Mouse (Mus musculus): ENCODE results near the gene Phlda2. TPM values are rescaled to one million over a fixed set of nuclear protein-coding genes. Genes with fewer than 3 reads are reported as not detected.

Gene Phlda2
- total and polyA plus RNA-seq, 3 experiments, result not detected

- no peaks in the 10 kb centered on the region for H3K79me2 ChIP-seq (replicated peaks; ENCODE audit: control insufficient read depth, extremely low read depth, insufficient read depth, poor library complexity, severe bottlenecking)
- H3K4me1 ChIP-seq (ENCODE audit: control insufficient read depth in 1 of 2, insufficient read depth in 2 of 2), result no peaks in the 10 kb centered on the region
- in situ Hi-C loops (cut with MboI; ENCODE audit: low pct_ligation_motif_present, low pct_unique_long_range_greater_than_20kb, low sequenced_read_pairs) (no loop called here), dilution Hi-C loops (cut with MboI; ENCODE audit: extremely low pct_ligation_motif_present, extremely low pct_unique_long_range_greater_than_20kb, low sequenced_read_pairs) (no loop called here)
- peaks cover 6% of the 10 kb centered on the region for H3K27me3 ChIP-seq (replicated peaks)
- no peak for TF ChIP-seq CHD1 (IDR thresholded peaks at IDR 0.05; ENCODE audit: low read depth, low read length)
- peak; percentile 23; the same call in 1 of the 2 replicates for TF ChIP-seq USF2 (conservative IDR thresholded peaks at IDR 0.05; ENCODE audit: low read depth, low read length)
- no peaks in the 10 kb centered on the region for H3K9me3 ChIP-seq (replicated peaks; ENCODE audit: low read length)
- H3K9ac ChIP-seq (ENCODE audit: insufficient read depth, low read depth), result no peak overlapping the region
- no peak overlapping the region for H3K27ac ChIP-seq (ENCODE audit: insufficient read depth, low read depth)
- no peak overlapping the region for H3K4me2 ChIP-seq (ENCODE audit: insufficient read depth, low read depth, poor library complexity, severe bottlenecking)
- DNase-seq (ENCODE audit: extremely low read depth), result no peak
- peaks cover 14 to 27% of the 10 kb centered on the region in 2 experiments for H3K36me3 ChIP-seq (replicated peaks in 1 of 2; ENCODE audit: control insufficient read depth in 1 of 2, insufficient read depth in 1 of 2, low read length in 1 of 2)
- H3K4me3 ChIP-seq (replicated peaks in 1 of 3; ENCODE audit: low read depth in 2 of 3, low read length in 2 of 3, poor library complexity in 1 of 3), result no peak overlapping the region
Observed at GRCm38 (mm10) chr7:143509566-143509965, 6.6 kb upstream of the Phlda2 start.

GRCm38 (mm10) chr7:143506675-143507074 is 3.7 kb upstream of the Phlda2 start:
- in situ Hi-C loops (cut with MboI; ENCODE audit: low pct_ligation_motif_present, low pct_unique_long_range_greater_than_20kb, low sequenced_read_pairs), result no loop called here
- H3K4me1 ChIP-seq (ENCODE audit: control insufficient read depth in 1 of 2, insufficient read depth in 2 of 2), result no peaks in the 10 kb centered on the region
- H3K27me3 ChIP-seq (replicated peaks), result peaks cover 22% of the 10 kb centered on the region

GRCm38 (mm10) chr7:143506271-143506670 is 3.3 kb upstream of the Phlda2 start:
- no peak for DNase-seq (ENCODE audit: extremely low read depth)

More at GRCm38 (mm10) chr7:143506675-143507074, 3.7 kb upstream of the Phlda2 start:
- Histone ChIP-seq H3K27ac (ENCODE audit: insufficient read depth, low read depth) (no peak overlapping the region), H3K4me2 (ENCODE audit: insufficient read depth, low read depth, poor library complexity, severe bottlenecking) (no peak overlapping the region), H3K9ac (ENCODE audit: insufficient read depth, low read depth) (no peak overlapping the region), H3K36me3 (replicated peaks in 1 of 2; ENCODE audit: control insufficient read depth in 1 of 2, insufficient read depth in 1 of 2, low read length in 1 of 2) (no peaks in the 10 kb centered on the region), H3K4me3 (replicated peaks in 1 of 3; ENCODE audit: low read depth in 2 of 3, low read length in 2 of 3, poor library complexity in 1 of 3) (no peak overlapping the region), H3K9me3 (replicated peaks; ENCODE audit: low read length) (peaks cover 11% of the 10 kb centered on the region), H3K79me2 (replicated peaks; ENCODE audit: control insufficient read depth, extremely low read depth, insufficient read depth, poor library complexity, severe bottlenecking) (no peaks in the 10 kb centered on the region)
- dilution Hi-C loops (cut with MboI; ENCODE audit: extremely low pct_ligation_motif_present, extremely low pct_unique_long_range_greater_than_20kb, low sequenced_read_pairs), result no loop called here
- TF ChIP-seq CTCF (conservative IDR thresholded peaks at IDR 0.05 in 1 of 2, IDR thresholded peaks at IDR 0.05 in 1 of 2; ENCODE audit: low read depth in 2 of 2, low read length in 2 of 2), result peak; percentile 76 to 81
- TF ChIP-seq RAD21 (IDR thresholded peaks at IDR 0.05; ENCODE audit: low read depth, low read length), result peak; percentile 77
- no peak for TF ChIP-seq TCF12 (IDR thresholded peaks at IDR 0.05; ENCODE audit: low read depth, low read length)
- no peak for TF ChIP-seq UBTF (IDR thresholded peaks at IDR 0.05; ENCODE audit: low read depth, low read length)
- peak; percentile 44 for TF ChIP-seq SMC3 (IDR thresholded peaks at IDR 0.05; ENCODE audit: low read depth, low read length)
- DNase-seq (ENCODE audit: extremely low read depth), result peak; percentile 58

More at GRCm38 (mm10) chr7:143506271-143506670, 3.3 kb upstream of the Phlda2 start:
- no peaks in the 10 kb centered on the region for H3K4me1 ChIP-seq (ENCODE audit: control insufficient read depth in 1 of 2, insufficient read depth in 2 of 2)
- H3K9me3 ChIP-seq (replicated peaks; ENCODE audit: low read length), result peaks cover 11% of the 10 kb centered on the region
- no peak overlapping the region for H3K9ac ChIP-seq (ENCODE audit: insufficient read depth, low read depth)
- H3K79me2 ChIP-seq (replicated peaks; ENCODE audit: control insufficient read depth, extremely low read depth, insufficient read depth, poor library complexity, severe bottlenecking), result no peaks in the 10 kb centered on the region
- dilution Hi-C loops (cut with MboI; ENCODE audit: extremely low pct_ligation_motif_present, extremely low pct_unique_long_range_greater_than_20kb, low sequenced_read_pairs) (no loop called here), in situ Hi-C loops (cut with MboI; ENCODE audit: low pct_ligation_motif_present, low pct_unique_long_range_greater_than_20kb, low sequenced_read_pairs) (no loop called here)
- TF ChIP-seq UBTF (IDR thresholded peaks at IDR 0.05; ENCODE audit: low read depth, low read length), result no peak
- no peak for TF ChIP-seq ZKSCAN1 (IDR thresholded peaks at IDR 0.05; ENCODE audit: borderline replicate concordance, low read depth, low read length)
- no peak for TF ChIP-seq MAZ (IDR thresholded peaks at IDR 0.05; ENCODE audit: low read depth, low read length)
- TF ChIP-seq JUND (conservative IDR thresholded peaks at IDR 0.05; ENCODE audit: low read depth, low read length), result no peak
- TF ChIP-seq E2F4 (IDR thresholded peaks at IDR 0.05; ENCODE audit: insufficient replicate concordance, low read depth, low read length), result no peak
- no peak for TF ChIP-seq JUN (IDR thresholded peaks at IDR 0.05; ENCODE audit: insufficient read depth, low read depth, low read length)
- TF ChIP-seq KAT2A (IDR thresholded peaks at IDR 0.05; ENCODE audit: insufficient replicate concordance, low read length), result no peak
- TF ChIP-seq USF2 (conservative IDR thresholded peaks at IDR 0.05; ENCODE audit: low read depth, low read length), result no peak
- no peak for TF ChIP-seq MAFK (IDR thresholded peaks at IDR 0.05; ENCODE audit: insufficient replicate concordance, low read length)
- no peak overlapping the region for H3K4me2 ChIP-seq (ENCODE audit: insufficient read depth, low read depth, poor library complexity, severe bottlenecking)
- no peak overlapping the region for H3K4me3 ChIP-seq (replicated peaks in 1 of 3; ENCODE audit: low read depth in 2 of 3, low read length in 2 of 3, poor library complexity in 1 of 3)
- H3K27me3 ChIP-seq (replicated peaks), result peaks cover 24% of the 10 kb centered on the region
- no peaks in the 10 kb centered on the region for H3K36me3 ChIP-seq (replicated peaks in 1 of 2; ENCODE audit: control insufficient read depth in 1 of 2, insufficient read depth in 1 of 2, low read length in 1 of 2)
- H3K27ac ChIP-seq (ENCODE audit: insufficient read depth, low read depth), result no peak overlapping the region

Measured in CH12.LX (cell line).